Mouse (Mus musculus) hindbrain, embryonic 14.5 days (tissue): Measurements from ENCODE around the gene Dpp6. TPM values are rescaled to one million over a fixed set of nuclear protein-coding genes. Genes with fewer than 3 reads are reported as not detected.

Experiments used
- ATAC-seq: fragments of 200-750 bp; cut with Nextera tagmentation; 2 replicates; pipeline ENCODE4 v1.8.0; 2017; ENCODE audit warnings: moderate number of reproducible peaks, mild to moderate bottlenecking, moderate TSS enrichment, moderate library complexity; ENCODE audit not compliant: low FRiP score
- DNase-seq: peaks from one replicate; pipeline ENCODE4 v3.0.0-alpha.2; 2015; ENCODE audit warnings: low spot score
- H3K27ac ChIP-seq: fragments of 300-500 bp; sonication (generic); 2 replicates; pipeline ENCODE4 v1.5.1; 2014; ENCODE audit warnings: mild to moderate bottlenecking, moderate library complexity
- H3K27me3 ChIP-seq: fragments of 300-500 bp; sonication (generic); 2 replicates; pipeline ENCODE4 v1.6.1; 2014; ENCODE audit warnings: mild to moderate bottlenecking, low read length, mixed read lengths; ENCODE audit not compliant: control insufficient read depth, insufficient read depth
- H3K36me3 ChIP-seq: fragments of 300-500 bp; sonication (generic); replicated peaks from 2 replicates; pipeline ENCODE4 v1.6.1; 2014; ENCODE audit not compliant: control insufficient read depth, insufficient read depth
- H3K4me1 ChIP-seq: fragments of 300-500 bp; sonication (generic); replicated peaks from 2 replicates; pipeline ENCODE4 v1.6.1; 2014; ENCODE audit warnings: antibody characterized with exemption, low read length, mixed read lengths; ENCODE audit not compliant: control insufficient read depth, insufficient read depth
- H3K4me2 ChIP-seq: fragments of 300-500 bp; sonication (generic); replicated peaks from 2 replicates; pipeline ENCODE4 v1.6.1; 2014; ENCODE audit warnings: mild to moderate bottlenecking, moderate library complexity
- H3K4me3 ChIP-seq: fragments of 300-500 bp; sonication (generic); replicated peaks from 2 replicates; pipeline ENCODE4 v1.5.1; 2014; ENCODE audit warnings: mild to moderate bottlenecking, low read length
- H3K9ac ChIP-seq: fragments of 300-500 bp; sonication (generic); 2 replicates; pipeline ENCODE4 v1.6.1; 2014
- H3K9me3 ChIP-seq: fragments of 300-500 bp; sonication (generic); 2 replicates; pipeline ENCODE4 v1.6.1; 2016; ENCODE audit warnings: low read length; ENCODE audit not compliant: control insufficient read depth
- WGBS: fragments of 180-500 bp; shearing (Covaris S2); extraction: QIAGEN DNeasy Blood & Tissue Kit; methylation state at CpG from one replicate; pipeline ENCODE4 v1.1.7; 2014; 5-methylcytosine and 5-hydroxymethylcytosine counted together
- polyA plus RNA-seq: library from polyadenylated mRNA; unstranded; fragments of >200 nt; fragmentation: Nextera tagmentation; extraction: Ambion mirVana; gene quantifications from 2 replicates; pipeline ENCODE4 v1.2.1, GENCODE M21; 2014

Gene Dpp6
- 86.7 and 96.4 TPM in 2 replicates for polyA plus RNA-seq

- Histone ChIP-seq H3K4me3 (peak within 1 kb of the TSS; percentile 43), H3K27ac (no peak within 1 kb of the TSS), H3K27me3 (peaks cover 26% of the 10 kb centered on the region; the same call in 1 of the 2 replicates), H3K9me3 (no peaks in the 10 kb centered on the region), H3K36me3 (no peaks in the 10 kb centered on the region), H3K4me2 (peak within 1 kb of the TSS; percentile 95), H3K9ac (peak within 1 kb of the TSS; percentile 56), H3K4me1 (peaks cover 5% of the 10 kb centered on the region; the same call in 1 of the 2 replicates)
- ATAC-seq, result peak; percentile 74
- WGBS, result 2% methylated on average over 48 of the region's 48 CpGs
- DNase-seq, result peak; percentile 44
Observed at GRCm38 (mm10) chr5:26816975-26817941, at the start of gene Dpp6. TSS of gene Dpp6 (plus strand) at chr5:26817203.

DNA sequence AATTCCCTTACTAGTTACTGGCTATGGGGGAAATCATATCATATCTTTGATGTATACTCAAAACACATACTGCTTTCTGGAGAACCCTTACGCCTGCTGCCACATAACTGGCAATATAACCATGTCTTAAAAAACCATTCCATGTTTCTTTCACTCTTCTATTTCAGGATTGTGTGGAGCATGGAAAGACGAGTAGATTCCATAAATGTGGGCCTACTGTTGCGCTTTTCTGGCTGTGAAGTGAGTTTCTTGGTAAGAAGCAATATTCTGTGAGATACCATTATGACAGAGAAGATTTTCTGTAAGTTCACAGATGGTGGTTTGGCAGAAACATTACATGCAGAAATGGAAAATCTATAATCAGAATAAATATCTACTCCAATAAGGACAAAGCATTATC is 33.0 kb upstream of the Dpp6 start:
- Histone ChIP-seq H3K4me2 (no peak overlapping the region), H3K9me3 (no peaks in the 10 kb centered on the region), H3K27me3 (no peaks in the 10 kb centered on the region), H3K9ac (no peak overlapping the region), H3K4me1 (no peaks in the 10 kb centered on the region), H3K4me3 (no peak overlapping the region), H3K36me3 (no peaks in the 10 kb centered on the region), H3K27ac (no peak overlapping the region)
- 85% methylated on average over 3 of the region's 3 CpGs for WGBS
- no peak for DNase-seq
- ATAC-seq, result no peak

GRCm38 (mm10) chr5:26795524-26795923 is 21.5 kb upstream of the Dpp6 start:
- DNase-seq (no peak), ATAC-seq (no peak)
- no peaks in the 10 kb centered on the region for H3K4me1 ChIP-seq
- no peak overlapping the region for H3K4me3 ChIP-seq
- H3K9ac ChIP-seq, result no peak overlapping the region
- no peak overlapping the region for H3K27ac ChIP-seq
- H3K4me2 ChIP-seq, result no peak overlapping the region
- H3K9me3 ChIP-seq, result no peaks in the 10 kb centered on the region
- 93% methylated on average over 2 of the region's 2 CpGs for WGBS
- no peaks in the 10 kb centered on the region for H3K27me3 ChIP-seq
- H3K36me3 ChIP-seq, result no peaks in the 10 kb centered on the region

DNA sequence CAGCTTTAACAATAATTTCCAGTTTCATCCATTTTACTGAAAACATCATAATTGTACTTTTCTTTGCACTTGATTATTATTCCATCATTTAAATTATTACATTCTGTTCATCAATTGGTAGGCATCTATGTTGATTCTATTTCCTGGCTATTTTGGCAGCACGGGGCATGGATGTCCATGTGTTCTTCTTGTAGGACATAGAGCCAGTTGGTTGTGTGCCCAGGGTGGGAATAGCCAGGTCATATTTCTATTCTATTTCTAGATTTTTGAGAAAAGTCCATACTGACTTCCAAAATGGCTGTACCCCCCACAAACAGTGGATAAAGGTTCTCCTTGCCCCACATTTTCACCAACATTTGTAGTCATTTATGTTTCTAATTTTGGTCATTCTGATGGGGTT is 19.0 kb downstream of the Dpp6 start:
- 95% methylated on average over 1 of the region's 1 CpGs for WGBS
- ATAC-seq (no peak), DNase-seq (no peak)
- Histone ChIP-seq H3K9ac (no peak overlapping the region), H3K4me2 (no peak overlapping the region), H3K9me3 (no peaks in the 10 kb centered on the region), H3K27me3 (no peaks in the 10 kb centered on the region), H3K36me3 (no peaks in the 10 kb centered on the region), H3K27ac (no peak overlapping the region), H3K4me3 (no peak overlapping the region), H3K4me1 (no peaks in the 10 kb centered on the region)

DNA sequence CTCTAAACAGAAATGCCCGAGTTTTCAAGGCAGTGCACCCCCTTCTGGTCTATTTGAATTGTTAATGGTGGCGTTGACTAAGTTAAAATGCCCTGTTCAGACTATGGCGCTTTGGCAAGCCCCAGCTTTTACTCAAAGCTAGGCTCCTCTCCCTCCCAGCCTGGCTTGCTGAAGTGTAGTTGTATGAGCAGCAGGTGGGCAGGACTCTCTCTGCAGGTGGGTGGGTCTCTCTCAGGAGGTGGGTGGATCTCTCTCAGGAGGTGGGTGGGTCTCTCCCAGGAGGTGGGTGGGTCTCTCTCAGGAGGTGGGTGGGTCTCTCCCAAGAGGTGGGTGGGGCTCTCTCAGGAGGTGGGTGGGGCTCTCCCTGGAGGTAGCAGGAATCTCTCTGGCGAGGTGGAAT is 24.1 kb downstream of the Dpp6 start:
- no peak overlapping the region for H3K4me3 ChIP-seq
- no peak overlapping the region for H3K9ac ChIP-seq
- H3K27ac ChIP-seq, result no peak overlapping the region
- no peaks in the 10 kb centered on the region for H3K4me1 ChIP-seq
- no peaks in the 10 kb centered on the region for H3K27me3 ChIP-seq
- no peak overlapping the region for H3K4me2 ChIP-seq
- WGBS, result 25% methylated on average over 4 of the region's 4 CpGs
- ATAC-seq (no peak), DNase-seq (no peak)
- no peaks in the 10 kb centered on the region for H3K36me3 ChIP-seq
- H3K9me3 ChIP-seq, result no peaks in the 10 kb centered on the region

- Histone ChIP-seq H3K27me3 (no peaks in the 10 kb centered on the region), H3K9me3 (no peaks in the 10 kb centered on the region), H3K4me3 (no peak overlapping the region), H3K27ac (no peak overlapping the region), H3K9ac (no peak overlapping the region), H3K4me2 (no peak overlapping the region), H3K36me3 (no peaks in the 10 kb centered on the region), H3K4me1 (no peaks in the 10 kb centered on the region)
- DNase-seq (no peak), ATAC-seq (no peak)
- WGBS, result 58% methylated on average over 4 of the region's 4 CpGs
Observed at GRCm38 (mm10) chr5:26854746-26855145, 37.7 kb downstream of the Dpp6 start.

DNA sequence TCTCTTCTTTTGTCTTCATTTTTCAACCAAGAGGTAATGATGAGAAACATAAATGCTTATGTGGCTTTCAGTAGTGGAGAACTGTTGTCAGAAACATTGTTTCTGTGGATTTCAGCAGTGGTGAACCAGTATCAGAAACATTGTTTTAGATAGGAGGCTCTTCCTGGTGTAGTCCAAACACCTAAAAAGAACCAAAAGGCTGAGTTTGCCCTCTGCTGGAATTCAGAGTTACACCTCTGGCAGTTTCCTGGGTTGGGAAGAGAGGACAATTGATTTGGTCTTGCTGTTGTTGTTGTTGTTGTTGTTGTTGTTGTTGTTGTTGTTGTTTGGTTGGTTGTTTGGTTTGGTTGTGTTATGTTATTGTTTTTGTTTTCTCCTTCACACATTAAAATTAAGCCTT is 58.4 kb downstream of the Dpp6 start:
- no peak for DNase-seq
- Histone ChIP-seq H3K4me3 (no peak overlapping the region), H3K4me1 (no peaks in the 10 kb centered on the region), H3K9ac (no peak overlapping the region), H3K27ac (no peak overlapping the region), H3K4me2 (no peak overlapping the region), H3K27me3 (no peaks in the 10 kb centered on the region), H3K9me3 (no peaks in the 10 kb centered on the region), H3K36me3 (no peaks in the 10 kb centered on the region)
- ATAC-seq, result no peak

DNA sequence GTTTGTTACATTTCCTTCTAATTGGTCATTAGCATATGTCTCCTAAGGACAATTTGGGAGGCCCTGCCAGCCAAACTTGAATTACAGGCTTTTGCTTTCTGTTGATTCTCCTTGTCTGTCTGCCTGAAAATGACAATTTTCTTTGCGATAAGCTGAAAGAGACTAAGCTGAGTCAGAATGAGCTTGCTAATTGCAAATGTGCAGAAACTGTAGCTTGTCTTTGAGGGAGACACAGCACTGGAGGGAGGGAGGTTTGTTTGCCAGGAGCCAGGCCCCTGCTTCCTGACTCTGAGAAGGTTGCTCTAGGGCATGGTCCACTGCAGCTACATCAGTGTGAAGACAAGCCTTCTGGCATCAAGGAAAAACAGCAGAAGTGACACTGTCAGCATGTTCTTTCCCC is 70.5 kb downstream of the Dpp6 start:
- WGBS, result 82% methylated on average over 1 of the region's 1 CpGs
- H3K36me3 ChIP-seq, result no peaks in the 10 kb centered on the region
- no peak overlapping the region for H3K4me2 ChIP-seq
- ATAC-seq (no peak), DNase-seq (no peak)
- H3K4me1 ChIP-seq, result no peaks in the 10 kb centered on the region
- no peaks in the 10 kb centered on the region for H3K27me3 ChIP-seq
- no peak overlapping the region for H3K27ac ChIP-seq
- H3K9me3 ChIP-seq, result no peaks in the 10 kb centered on the region
- no peak overlapping the region for H3K9ac ChIP-seq
- H3K4me3 ChIP-seq, result no peak overlapping the region

DNA sequence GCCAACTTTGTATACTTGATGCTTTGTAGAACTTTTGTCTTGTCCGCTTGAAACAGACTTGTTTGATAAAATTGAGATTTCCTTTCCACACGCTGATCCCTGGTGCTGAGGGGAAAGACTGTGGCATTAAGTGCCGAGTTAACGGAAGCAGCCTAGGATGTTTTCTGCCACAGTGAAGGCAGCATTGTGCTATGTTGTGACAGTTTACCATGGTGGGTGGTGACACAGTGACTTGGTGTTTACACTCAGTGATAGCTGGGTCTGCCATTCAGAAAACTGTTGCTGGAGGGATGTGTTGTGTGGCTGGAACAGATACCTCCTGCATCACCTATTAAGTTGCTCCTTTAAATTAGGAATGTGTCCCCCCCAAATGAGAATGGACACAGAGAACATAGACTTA is 71.1 kb downstream of the Dpp6 start:
- H3K4me2 ChIP-seq, result no peak overlapping the region
- ATAC-seq (no peak), DNase-seq (no peak)
- H3K4me1 ChIP-seq, result no peaks in the 10 kb centered on the region
- H3K27ac ChIP-seq, result no peak overlapping the region
- H3K9ac ChIP-seq, result no peak overlapping the region
- WGBS, result 93% methylated on average over 4 of the region's 4 CpGs
- no peaks in the 10 kb centered on the region for H3K9me3 ChIP-seq
- H3K27me3 ChIP-seq, result no peaks in the 10 kb centered on the region
- H3K4me3 ChIP-seq, result no peak overlapping the region
- no peaks in the 10 kb centered on the region for H3K36me3 ChIP-seq
